Mouse (Mus musculus): ENCODE results near the gene Nfia. TPM values are rescaled to one million over a fixed set of nuclear protein-coding genes. Genes with fewer than 3 reads are reported as not detected.

Nfia gene
- polyA plus RNA-seq, 3 experiments from 2014 or later = 11.0 to 19.2 (median 15.7) TPM

GRCm38 (mm10) chr4:97784236-97784635 lies 11.7 kb downstream of the Nfia start:
- no peak for ATAC-seq

- no peak for ATAC-seq
Observed at GRCm38 (mm10) chr4:97785547-97786271, 13.2 kb downstream of the Nfia start.

- no peak for ATAC-seq
Observed at GRCm38 (mm10) chr4:97786571-97786970, 14.0 kb downstream of the Nfia start.

GRCm38 (mm10) chr4:97787515-97787914 lies 15.0 kb downstream of the Nfia start:
- ATAC-seq = no peak

- no peak for ATAC-seq
Observed at GRCm38 (mm10) chr4:97788537-97788936, 16.0 kb downstream of the Nfia start.

GRCm38 (mm10) chr4:97793931-97794330 lies 21.4 kb downstream of the Nfia start:
- ATAC-seq = no peak

GRCm38 (mm10) chr4:97794865-97795264 lies 22.3 kb downstream of the Nfia start:
- no peak for ATAC-seq

- no peak for ATAC-seq
Observed at GRCm38 (mm10) chr4:97795957-97796356, 23.4 kb downstream of the Nfia start.

- no peak for ATAC-seq
Observed at GRCm38 (mm10) chr4:97796505-97796904, 24.0 kb downstream of the Nfia start.

- no peak for ATAC-seq
Observed at GRCm38 (mm10) chr4:97803791-97804190, 31.3 kb downstream of the Nfia start.

- no peak for ATAC-seq
Observed at GRCm38 (mm10) chr4:97804638-97805037, 32.1 kb downstream of the Nfia start.

- no peak for ATAC-seq
Observed at GRCm38 (mm10) chr4:97805255-97805654, 32.7 kb downstream of the Nfia start.

GRCm38 (mm10) chr4:97805896-97806808 lies 33.6 kb downstream of the Nfia start:
- ATAC-seq = no peak

GRCm38 (mm10) chr4:97806924-97807323 lies 34.4 kb downstream of the Nfia start:
- no peak for ATAC-seq

- no peak for ATAC-seq
Observed at GRCm38 (mm10) chr4:97808885-97809284, 36.4 kb downstream of the Nfia start.

- ATAC-seq = no peak
Observed at GRCm38 (mm10) chr4:97809582-97810295, 37.2 kb downstream of the Nfia start.

GRCm38 (mm10) chr4:97810348-97810939 lies 37.9 kb downstream of the Nfia start:
- no peak for ATAC-seq

GRCm38 (mm10) chr4:97813035-97813434 lies 40.5 kb downstream of the Nfia start:
- ATAC-seq = no peak

GRCm38 (mm10) chr4:97813996-97814395 lies 41.5 kb downstream of the Nfia start:
- no peak for ATAC-seq

GRCm38 (mm10) chr4:97814515-97814914 lies 42.0 kb downstream of the Nfia start:
- no peak for ATAC-seq

- no peak for ATAC-seq
Observed at GRCm38 (mm10) chr4:97816001-97816400, 43.5 kb downstream of the Nfia start.

GRCm38 (mm10) chr4:97816753-97817152 lies 44.2 kb downstream of the Nfia start:
- no peak for ATAC-seq

- no peak for ATAC-seq
Observed at GRCm38 (mm10) chr4:97817741-97818140, 45.2 kb downstream of the Nfia start.

Data from inflammation-experienced regulatory T-cells, adult 6 months (primary cell).